Mouse (Mus musculus) liver, embryonic 14.5 days (tissue): ENCODE measurements around the gene Ndufa3.

Experiments
- CTCF ChIP-seq: IDR thresholded peaks from 2 replicates; pipeline ENCODE4 v1.5.1; 2016; ENCODE audit warnings: antibody characterized with exemption, low read depth, control low read depth
- EP300 ChIP-seq: IDR thresholded peaks from 2 replicates; pipeline ENCODE4 v1.6.1; 2016; ENCODE audit warnings: antibody characterized with exemption, low read depth

DNA sequence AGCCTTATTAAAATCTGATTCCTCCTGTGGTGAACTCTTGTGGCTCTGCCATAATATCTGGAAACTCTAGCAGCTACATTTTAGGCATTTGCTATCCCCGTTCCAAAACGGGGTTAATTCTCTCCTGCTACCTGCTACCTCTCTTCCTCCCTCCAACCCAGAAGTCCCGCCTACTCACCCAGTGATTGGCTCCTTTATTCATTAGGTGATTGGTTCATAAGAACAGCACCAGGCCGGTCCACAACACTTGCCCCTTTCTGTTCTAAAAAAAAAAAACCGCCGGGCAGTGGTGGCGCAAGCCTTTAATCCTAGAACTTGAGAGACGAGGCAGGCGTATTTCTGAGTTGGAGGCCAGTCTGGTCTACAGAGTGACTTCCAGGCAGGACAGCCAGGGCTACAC, 22.0 kb upstream of the Ndufa3 start:
- no peak for TF ChIP-seq EP300
- TF ChIP-seq CTCF = no peak
